Mouse (Mus musculus) heart, embryonic 13.5 days (tissue): ENCODE measurements around the gene Lpar1. TPM values are rescaled to one million over a fixed set of nuclear protein-coding genes. Genes with fewer than 3 reads are reported as not detected.

Experiments used
- ATAC-seq: fragments of 200-750 bp; cut with Nextera tagmentation; 2 replicates; pipeline ENCODE4 v1.8.0; 2017; ENCODE audit warnings: moderate TSS enrichment; ENCODE audit not compliant: insufficient number of reproducible peaks, low FRiP score, low TSS enrichment; ENCODE audit errors: extremely low read depth
- H3K27ac ChIP-seq: fragments of 300-500 bp; sonication (generic); replicated peaks from 2 replicates; pipeline ENCODE4 v1.5.1; 2015; ENCODE audit warnings: moderate library complexity, mild to moderate bottlenecking, inconsistent platforms
- H3K27me3 ChIP-seq: fragments of 300-500 bp; sonication (generic); replicated peaks from 2 replicates; pipeline ENCODE4 v1.6.1; 2015; ENCODE audit warnings: mild to moderate bottlenecking, inconsistent platforms
- H3K36me3 ChIP-seq: fragments of 300-500 bp; sonication (generic); 2 replicates; pipeline ENCODE4 v1.6.1; 2015; ENCODE audit warnings: mild to moderate bottlenecking, inconsistent platforms
- H3K4me1 ChIP-seq: fragments of 300-500 bp; sonication (generic); 2 replicates; pipeline ENCODE4 v1.6.1; 2015; ENCODE audit warnings: inconsistent platforms
- H3K4me2 ChIP-seq: fragments of 300-500 bp; sonication (generic); 2 replicates; pipeline ENCODE4 v1.6.1; 2015; ENCODE audit warnings: inconsistent platforms, mild to moderate bottlenecking, moderate library complexity
- H3K4me3 ChIP-seq: fragments of 300-500 bp; sonication (generic); 2 replicates; pipeline ENCODE4 v1.5.1; 2015; ENCODE audit warnings: moderate library complexity, mild to moderate bottlenecking, inconsistent platforms
- H3K9ac ChIP-seq: fragments of 300-500 bp; sonication (generic); 2 replicates; pipeline ENCODE4 v1.6.1; 2015; ENCODE audit warnings: inconsistent platforms, mild to moderate bottlenecking, moderate library complexity
- H3K9me3 ChIP-seq: fragments of 300-500 bp; sonication (generic); 2 replicates; pipeline ENCODE4 v1.6.1; 2016; ENCODE audit warnings: inconsistent platforms
- WGBS: fragments of 180-500 bp; shearing (Covaris S2); methylation state at CpG from one replicate; pipeline ENCODE4 v1.1.7; 2015; ENCODE audit warnings: mixed read lengths; 5-methylcytosine and 5-hydroxymethylcytosine counted together
- polyA plus RNA-seq: library from polyadenylated mRNA; unstranded; fragments of >200 nt; fragmentation: Nextera tagmentation; extraction: Ambion mirVana; gene quantifications from 2 replicates; pipeline ENCODE4 v1.2.1, GENCODE M21; 2015

The Lpar1 gene
- polyA plus RNA-seq, 1 experiment from 2014 or later: 14.8 TPM

- H3K27ac ChIP-seq: no peak overlapping the region
- ATAC-seq: no peak
- H3K9ac ChIP-seq: no peak overlapping the region
- H3K4me1 ChIP-seq: no peaks in the 10 kb centered on the region
- H3K9me3 ChIP-seq: no peaks in the 10 kb centered on the region
- H3K27me3 ChIP-seq: no peaks in the 10 kb centered on the region
- 52% methylated on average over 5 of the region's 5 CpGs for WGBS
- no peak overlapping the region for H3K4me2 ChIP-seq
- no peaks in the 10 kb centered on the region for H3K36me3 ChIP-seq
- H3K4me3 ChIP-seq: no peak overlapping the region
Observed at GRCm38 (mm10) chr4:58442338-58442737, 111.4 kb downstream of the Lpar1 start.

- Histone ChIP-seq H3K4me3 (no peak overlapping the region), H3K9me3 (no peaks in the 10 kb centered on the region), H3K27ac (no peak overlapping the region), H3K9ac (no peak overlapping the region), H3K36me3 (no peaks in the 10 kb centered on the region), H3K4me2 (no peak overlapping the region), H3K4me1 (no peaks in the 10 kb centered on the region), H3K27me3 (no peaks in the 10 kb centered on the region)
- ATAC-seq: no peak
- 76% methylated on average over 7 of the region's 7 CpGs for WGBS
Observed at GRCm38 (mm10) chr4:58438654-58439053, 115.0 kb downstream of the Lpar1 start.

- Histone ChIP-seq H3K27ac (no peak overlapping the region), H3K4me3 (no peak overlapping the region), H3K36me3 (no peaks in the 10 kb centered on the region), H3K9ac (no peak overlapping the region), H3K4me1 (no peaks in the 10 kb centered on the region), H3K27me3 (no peaks in the 10 kb centered on the region), H3K4me2 (no peak overlapping the region), H3K9me3 (no peaks in the 10 kb centered on the region)
- ATAC-seq: no peak
- WGBS: 73% methylated on average over 15 of the region's 15 CpGs
Observed at GRCm38 (mm10) chr4:58437271-58437670, 116.4 kb downstream of the Lpar1 start.

GRCm38 (mm10) chr4:58423276-58423930 is 130.3 kb downstream of the Lpar1 start:
- H3K36me3 ChIP-seq: no peaks in the 10 kb centered on the region
- H3K9me3 ChIP-seq: no peaks in the 10 kb centered on the region
- ATAC-seq: no peak
- H3K4me1 ChIP-seq: peaks cover 4% of the 10 kb centered on the region; the same call in 1 of the 2 replicates
- H3K27me3 ChIP-seq: no peaks in the 10 kb centered on the region
- no peak overlapping the region for H3K27ac ChIP-seq
- WGBS: 37% methylated on average over 9 of the region's 9 CpGs
- H3K4me2 ChIP-seq: 0 out of 2 replicates have a peak overlapping the region, but pooled peaks have one; percentile 11
- no peak overlapping the region for H3K4me3 ChIP-seq
- no peak overlapping the region for H3K9ac ChIP-seq

GRCm38 (mm10) chr4:58419225-58419624 is 134.5 kb downstream of the Lpar1 start:
- Histone ChIP-seq H3K4me2 (no peak overlapping the region), H3K27me3 (no peaks in the 10 kb centered on the region), H3K9ac (no peak overlapping the region), H3K27ac (no peak overlapping the region), H3K4me1 (peaks cover 11% of the 10 kb centered on the region; the same call in 1 of the 2 replicates), H3K9me3 (no peaks in the 10 kb centered on the region), H3K4me3 (no peak overlapping the region), H3K36me3 (no peaks in the 10 kb centered on the region)
- 29% methylated on average over 5 of the region's 5 CpGs for WGBS
- ATAC-seq: no peak

GRCm38 (mm10) chr4:58417319-58417718 is 136.4 kb downstream of the Lpar1 start:
- H3K9ac ChIP-seq: no peak overlapping the region
- ATAC-seq: no peak
- no peaks in the 10 kb centered on the region for H3K36me3 ChIP-seq
- peaks cover 3% of the 10 kb centered on the region; the same call in 1 of the 2 replicates for H3K9me3 ChIP-seq
- peaks cover 10% of the 10 kb centered on the region; the same call in 1 of the 2 replicates for H3K4me1 ChIP-seq
- H3K27ac ChIP-seq: no peak overlapping the region; the same call in 1 of the 2 replicates
- no peak overlapping the region for H3K4me3 ChIP-seq
- H3K4me2 ChIP-seq: no peak overlapping the region
- 51% methylated on average over 4 of the region's 4 CpGs for WGBS
- no peaks in the 10 kb centered on the region for H3K27me3 ChIP-seq

- Histone ChIP-seq H3K9ac (no peak overlapping the region), H3K36me3 (no peaks in the 10 kb centered on the region), H3K4me1 (peaks cover 10% of the 10 kb centered on the region; the same call in 1 of the 2 replicates), H3K27me3 (no peaks in the 10 kb centered on the region), H3K27ac (no peak overlapping the region), H3K4me3 (no peak overlapping the region), H3K4me2 (no peak overlapping the region), H3K9me3 (peaks cover 3% of the 10 kb centered on the region; the same call in 1 of the 2 replicates)
- no peak for ATAC-seq
- whole genome bisulfite sequencing: 83% methylated on average over 3 of the region's 3 CpGs
Observed at GRCm38 (mm10) chr4:58415537-58415936, 138.2 kb downstream of the Lpar1 start.

- H3K27me3 ChIP-seq: no peaks in the 10 kb centered on the region
- no peak overlapping the region for H3K27ac ChIP-seq
- H3K4me1 ChIP-seq: peaks cover 10% of the 10 kb centered on the region; the same call in 1 of the 2 replicates
- H3K36me3 ChIP-seq: no peaks in the 10 kb centered on the region
- no peak overlapping the region for H3K4me2 ChIP-seq
- WGBS: 64% methylated on average over 13 of the region's 13 CpGs
- ATAC-seq: no peak
- peaks cover 3% of the 10 kb centered on the region; the same call in 1 of the 2 replicates for H3K9me3 ChIP-seq
- no peak overlapping the region for H3K4me3 ChIP-seq
- no peak overlapping the region for H3K9ac ChIP-seq
Observed at GRCm38 (mm10) chr4:58413188-58414185, 140.2 kb downstream of the Lpar1 start.

- Histone ChIP-seq H3K27me3 (no peaks in the 10 kb centered on the region), H3K27ac (no peak overlapping the region), H3K4me2 (no peak overlapping the region), H3K36me3 (no peaks in the 10 kb centered on the region), H3K4me1 (peaks cover 8% of the 10 kb centered on the region; the same call in 1 of the 2 replicates), H3K4me3 (no peak overlapping the region), H3K9ac (no peak overlapping the region), H3K9me3 (no peaks in the 10 kb centered on the region)
- no peak for ATAC-seq
- WGBS: 62% methylated on average over 4 of the region's 4 CpGs
Observed at GRCm38 (mm10) chr4:58401973-58402501, 151.7 kb downstream of the Lpar1 start.

GRCm38 (mm10) chr4:58400861-58401341 is 152.8 kb downstream of the Lpar1 start:
- Histone ChIP-seq H3K4me1 (peaks cover 8% of the 10 kb centered on the region; the same call in 1 of the 2 replicates), H3K9ac (no peak overlapping the region), H3K36me3 (no peaks in the 10 kb centered on the region), H3K27ac (no peak overlapping the region), H3K27me3 (no peaks in the 10 kb centered on the region), H3K4me2 (no peak overlapping the region), H3K9me3 (no peaks in the 10 kb centered on the region), H3K4me3 (no peak overlapping the region)
- WGBS: 68% methylated on average over 12 of the region's 12 CpGs
- no peak for ATAC-seq
